Mouse (Mus musculus): Measurements from ENCODE around the gene Ago4.

The Ago4 gene

GRCm38 (mm10) chr4:126526164-126526563 lies 7.1 kb downstream of the Ago4 start:
- in situ Hi-C loops (cut with MboI), result no loop called here

GRCm38 (mm10) chr4:126512308-126513066 lies 20.8 kb downstream of the Ago4 start:
- in situ Hi-C loops (cut with MboI), result no loop called here

GRCm38 (mm10) chr4:126511013-126511412 lies 22.3 kb downstream of the Ago4 start:
- in situ Hi-C loops (cut with MboI), result no loop called here

GRCm38 (mm10) chr4:126509072-126509471 lies 24.2 kb downstream of the Ago4 start:
- in situ Hi-C loops (cut with MboI), result no loop called here

- in situ Hi-C loops (cut with MboI), result no loop called here
Observed at GRCm38 (mm10) chr4:126508110-126508899, 25.0 kb downstream of the Ago4 start.

GRCm38 (mm10) chr4:126502977-126503309 lies 30.3 kb downstream of the Ago4 start:
- in situ Hi-C loops (cut with MboI), result no loop called here

- in situ Hi-C loops (cut with MboI), result no loop called here
Observed at GRCm38 (mm10) chr4:126502141-126502976, 30.9 kb downstream of the Ago4 start.

- in situ Hi-C loops (cut with MboI), result no loop called here
Observed at GRCm38 (mm10) chr4:126498601-126499000, 34.7 kb downstream of the Ago4 start.

GRCm38 (mm10) chr4:126496963-126497362 lies 36.3 kb downstream of the Ago4 start:
- in situ Hi-C loops (cut with MboI), result no loop called here

GRCm38 (mm10) chr4:126495942-126496790 lies 37.1 kb downstream of the Ago4 start:
- in situ Hi-C loops (cut with MboI), result no loop called here

GRCm38 (mm10) chr4:126495453-126495852 lies 37.8 kb downstream of the Ago4 start:
- in situ Hi-C loops (cut with MboI), result no loop called here

GRCm38 (mm10) chr4:126493416-126493815 lies 39.9 kb downstream of the Ago4 start:
- in situ Hi-C loops (cut with MboI), result no loop called here

GRCm38 (mm10) chr4:126491977-126492376 lies 41.3 kb downstream of the Ago4 start:
- in situ Hi-C loops (cut with MboI), result no loop called here

GRCm38 (mm10) chr4:126490726-126491125 lies 42.5 kb downstream of the Ago4 start:
- in situ Hi-C loops (cut with MboI), result no loop called here

GRCm38 (mm10) chr4:126489811-126490210 lies 43.5 kb downstream of the Ago4 start:
- in situ Hi-C loops (cut with MboI), result no loop called here

GRCm38 (mm10) chr4:126486217-126486616 lies 47.1 kb downstream of the Ago4 start:
- in situ Hi-C loops (cut with MboI), result no loop called here

- in situ Hi-C loops (cut with MboI), result no loop called here
Observed at GRCm38 (mm10) chr4:126485065-126485464, 48.2 kb downstream of the Ago4 start.

- in situ Hi-C loops (cut with MboI), result no loop called here
Observed at GRCm38 (mm10) chr4:126483874-126484273, 49.4 kb downstream of the Ago4 start.

GRCm38 (mm10) chr4:126482951-126483350 lies 50.3 kb downstream of the Ago4 start:
- in situ Hi-C loops (cut with MboI), result no loop called here

- in situ Hi-C loops (cut with MboI), result no loop called here
Observed at GRCm38 (mm10) chr4:126481461-126481860, 51.8 kb downstream of the Ago4 start.

GRCm38 (mm10) chr4:126480288-126480687 lies 53.0 kb downstream of the Ago4 start:
- in situ Hi-C loops (cut with MboI), result no loop called here

Data from mature B cell (primary cell).